Mouse (Mus musculus): ENCODE measurements at regions not wholly inside any gene's neighbourhood (a gene's known extent, or its start where the extent isn't known, plus 50 kb on each side); places are given as distances from the start of the nearest gene placed in this dataset.

DNA sequence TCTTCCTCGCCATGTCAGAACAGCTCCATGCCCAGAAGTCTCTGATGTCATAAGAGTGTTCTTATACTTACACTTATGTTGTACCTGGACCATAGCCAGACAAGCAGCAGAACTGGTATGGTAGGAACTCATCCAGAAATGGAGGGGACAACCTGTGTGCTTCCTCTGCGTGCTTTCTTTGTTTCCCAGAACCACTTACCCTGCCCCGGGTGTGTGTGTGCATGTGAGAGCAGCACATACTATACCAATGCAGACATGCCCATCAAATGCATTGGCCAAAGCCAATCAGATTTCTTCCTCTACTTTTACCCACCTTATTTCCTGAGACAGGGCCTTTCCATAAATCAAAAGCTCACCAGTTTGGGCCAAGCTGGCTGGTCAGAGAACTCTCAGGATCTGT, 99.2 kb upstream of the Cd180 start:
- ATAC-seq, result no peak

DNA sequence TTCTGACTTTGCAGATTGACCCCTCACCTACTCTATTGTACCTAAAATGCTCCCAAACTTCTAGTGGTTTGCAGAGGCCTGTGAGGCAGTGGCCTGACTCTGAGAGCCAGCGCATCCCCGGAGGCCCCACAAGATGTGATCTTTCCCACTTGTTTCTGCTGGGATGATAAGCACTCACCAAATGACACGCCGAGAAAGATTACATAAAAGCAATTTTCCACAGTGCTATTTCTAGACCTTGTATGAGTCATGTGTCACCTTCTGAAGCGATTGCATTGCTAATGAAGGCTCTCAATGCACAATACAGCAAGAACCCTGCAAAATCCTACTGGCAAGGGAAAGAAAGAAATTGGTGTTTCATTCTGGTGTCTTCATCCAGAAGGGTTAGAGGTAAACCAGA, 97.8 kb upstream of the Cd180 start:
- ATAC-seq, result no peak

DNA sequence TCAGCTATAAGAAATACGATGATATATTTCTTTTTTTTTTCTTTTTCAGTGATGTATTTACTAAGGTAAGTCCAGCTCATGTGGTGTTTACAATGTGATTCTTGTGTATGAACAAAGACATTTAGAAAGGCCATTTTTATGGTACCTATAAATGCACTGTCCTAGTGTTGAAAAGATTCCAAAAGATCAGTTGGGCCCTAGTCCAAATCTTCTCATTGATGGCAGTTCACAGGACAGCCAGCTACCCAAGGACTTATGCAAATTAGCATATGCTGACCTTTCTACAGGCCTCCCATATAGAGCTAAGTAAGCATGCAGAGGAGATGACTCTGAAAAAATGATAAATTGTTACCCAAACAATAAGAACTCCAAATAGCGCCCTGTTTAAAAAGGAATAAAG, 97.3 kb upstream of the Cd180 start:
- ATAC-seq, result no peak

DNA sequence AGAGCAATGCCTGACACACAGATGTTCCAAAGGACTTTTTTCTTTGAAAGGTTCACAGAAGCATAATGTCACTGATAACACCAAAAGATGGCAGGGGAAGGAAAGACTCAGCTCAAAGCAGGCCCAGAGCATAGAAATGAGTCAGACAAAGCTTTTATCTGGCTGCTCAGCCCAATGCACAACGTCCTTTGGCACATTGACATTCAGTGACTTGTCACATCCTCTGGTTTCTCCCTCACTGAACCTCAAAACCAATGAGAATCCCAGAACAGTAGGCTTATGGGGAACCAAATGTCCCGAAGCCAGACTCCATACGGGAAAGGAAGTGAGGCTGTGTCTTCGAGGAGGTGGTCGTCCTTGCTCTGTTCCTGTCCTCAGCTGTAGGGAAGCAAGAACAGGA, 95.2 kb upstream of the Cd180 start:
- peak; percentile 65 for ATAC-seq

DNA sequence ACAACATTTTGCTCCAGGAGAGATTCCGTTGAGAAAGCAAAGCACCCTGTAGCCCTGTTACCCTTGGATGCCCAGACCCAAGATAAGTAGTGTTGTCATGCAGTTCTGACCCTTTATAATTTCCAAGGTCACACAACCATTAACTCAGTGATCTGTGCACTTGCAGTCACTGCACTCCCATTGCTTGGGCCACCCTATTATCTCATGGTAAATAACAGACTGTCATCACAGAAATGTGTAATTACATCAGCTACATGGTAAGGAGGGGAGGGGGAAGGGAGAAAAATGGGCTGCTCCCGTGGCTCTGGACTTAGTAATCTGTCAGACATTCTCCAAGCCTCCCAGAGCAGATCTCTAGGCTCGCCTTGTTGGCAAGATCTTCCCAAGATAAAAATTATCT, 93.8 kb upstream of the Cd180 start:
- ATAC-seq, result no peak

DNA sequence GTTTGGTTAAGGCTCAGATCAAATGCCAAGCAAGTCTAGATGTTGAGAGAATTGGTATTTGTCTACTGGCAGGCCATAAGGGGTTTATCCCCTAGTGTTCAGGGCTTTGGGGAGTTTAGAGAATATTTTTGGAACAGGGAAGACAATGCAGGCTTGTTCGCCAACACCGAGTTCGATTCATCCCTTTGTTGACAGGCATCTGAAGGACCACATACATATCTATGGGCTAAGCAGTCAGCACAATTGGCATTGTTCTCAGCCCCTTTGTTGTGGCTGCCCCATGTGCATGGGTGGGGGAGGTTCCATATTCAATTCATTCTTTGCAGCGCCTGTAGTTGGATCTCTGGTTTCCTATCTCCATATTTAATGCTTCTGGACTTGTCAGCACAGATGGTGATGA, 93.3 kb upstream of the Cd180 start:
- no peak for ATAC-seq

DNA sequence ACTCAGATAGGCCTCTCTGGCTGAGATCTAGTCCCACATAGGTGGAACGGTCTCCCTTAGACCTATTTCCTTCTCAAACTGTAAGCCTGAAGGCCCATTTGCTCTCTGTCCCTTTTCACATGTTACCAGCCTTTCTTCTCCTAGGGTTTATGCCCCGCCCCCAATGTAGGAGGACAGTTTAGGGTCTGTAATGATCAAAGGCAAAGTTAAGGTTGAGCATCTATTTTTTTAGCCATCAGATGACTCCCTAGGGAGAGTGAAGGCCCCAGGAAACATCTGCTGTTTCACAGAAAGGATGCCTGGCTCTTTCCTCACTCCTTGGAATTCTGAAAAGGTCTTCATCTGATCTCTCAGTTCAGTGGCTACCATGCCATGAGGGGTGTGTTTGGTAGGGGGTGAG, 68.9 kb upstream of the Cd180 start:
- ATAC-seq, result no peak

DNA sequence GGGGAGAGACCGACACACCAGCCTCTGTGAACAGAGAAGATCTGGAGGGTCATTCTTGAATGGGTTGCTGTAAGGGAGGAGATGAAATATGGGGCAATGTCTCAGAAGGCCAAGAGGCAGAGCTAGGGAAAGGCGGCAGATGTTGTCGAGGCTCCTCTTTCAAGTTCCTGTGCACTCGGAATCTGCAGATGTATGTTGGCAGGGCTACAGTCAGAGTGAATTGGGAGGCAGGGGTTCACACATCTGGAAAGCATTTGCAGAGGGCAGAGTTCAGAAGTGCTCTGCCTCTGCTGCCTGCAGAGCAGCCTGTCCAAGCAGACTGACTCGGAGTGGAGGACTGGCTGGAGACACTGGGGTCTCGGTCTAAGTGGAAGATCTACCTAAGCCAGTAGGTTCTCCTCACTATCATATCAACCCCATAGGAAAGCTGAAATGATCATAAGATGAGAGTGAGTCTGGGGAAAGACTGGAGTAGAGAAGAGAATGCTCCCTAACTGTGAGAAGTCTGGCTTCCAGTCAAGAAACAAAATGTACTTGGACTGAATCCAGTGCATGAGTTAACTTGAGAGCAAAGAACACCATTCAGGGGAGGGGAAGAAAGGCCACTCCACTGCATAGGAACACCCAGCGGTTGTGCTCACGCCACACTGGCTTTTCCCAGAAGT, 68.1 kb upstream of the Cd180 start:
- ATAC-seq, result no peak

DNA sequence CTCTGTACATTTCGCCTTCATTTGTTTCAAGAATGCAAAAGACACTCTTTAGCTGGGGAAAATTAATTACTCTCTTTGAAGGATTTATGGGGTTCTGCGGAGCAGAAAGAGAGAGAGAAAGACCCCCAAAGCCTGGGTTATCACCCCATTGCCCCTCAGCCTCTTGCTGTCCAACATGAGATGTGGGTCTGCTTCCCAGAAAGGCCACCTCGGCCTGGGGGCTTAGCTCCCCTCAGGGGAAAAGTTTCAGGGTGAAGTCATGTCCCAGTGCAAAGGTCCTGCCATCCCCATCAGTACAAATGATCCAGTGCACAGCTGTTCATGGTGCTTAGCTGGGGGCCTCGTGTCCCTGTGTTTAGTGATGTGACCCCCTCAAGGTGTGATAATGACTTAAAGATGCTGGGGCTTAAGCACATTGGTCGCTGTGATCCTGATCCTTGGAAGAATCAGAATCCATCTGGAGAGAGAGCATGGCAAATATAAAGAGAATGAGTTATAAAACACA, 67.5 kb upstream of the Cd180 start:
- no peak for ATAC-seq

DNA sequence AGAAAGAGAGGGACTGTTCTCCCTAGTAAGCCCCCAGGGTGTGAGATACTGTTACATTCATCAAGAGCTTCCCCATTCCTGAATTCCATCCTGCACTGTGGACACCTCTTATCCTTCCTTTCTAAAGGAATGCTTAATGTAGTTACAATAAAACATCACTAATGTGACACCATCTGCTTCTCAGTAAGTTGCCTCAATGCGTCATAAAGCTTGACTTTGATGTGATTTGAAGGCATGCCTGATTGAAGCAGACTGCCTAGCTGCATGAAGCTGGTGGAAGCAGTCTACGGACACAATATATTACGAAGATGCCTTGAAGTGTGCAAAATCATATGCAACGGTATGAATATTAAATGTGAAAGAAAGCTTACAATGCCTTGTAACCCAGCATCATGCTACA, 65.6 kb upstream of the Cd180 start:
- ATAC-seq, result no peak

DNA sequence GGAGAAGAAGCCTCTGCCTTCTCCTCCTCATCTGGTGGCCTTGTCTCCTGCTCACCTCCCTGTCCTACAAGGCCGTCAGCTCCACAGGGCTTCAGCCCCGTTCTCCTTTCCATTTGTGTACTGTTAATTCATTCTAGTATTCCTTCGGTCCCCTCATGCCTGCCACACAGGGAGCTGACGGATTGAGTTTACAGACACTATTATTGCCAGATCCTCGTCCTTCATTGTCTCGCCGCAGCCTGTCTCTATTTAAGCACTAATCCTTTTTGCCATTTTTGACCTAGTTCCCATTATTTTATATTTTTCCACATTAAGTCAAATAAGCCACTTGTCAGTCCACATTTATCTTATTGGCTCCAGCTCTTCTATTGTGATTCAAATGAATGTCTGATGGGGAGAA, 64.2 kb upstream of the Cd180 start:
- no peak for ATAC-seq

DNA sequence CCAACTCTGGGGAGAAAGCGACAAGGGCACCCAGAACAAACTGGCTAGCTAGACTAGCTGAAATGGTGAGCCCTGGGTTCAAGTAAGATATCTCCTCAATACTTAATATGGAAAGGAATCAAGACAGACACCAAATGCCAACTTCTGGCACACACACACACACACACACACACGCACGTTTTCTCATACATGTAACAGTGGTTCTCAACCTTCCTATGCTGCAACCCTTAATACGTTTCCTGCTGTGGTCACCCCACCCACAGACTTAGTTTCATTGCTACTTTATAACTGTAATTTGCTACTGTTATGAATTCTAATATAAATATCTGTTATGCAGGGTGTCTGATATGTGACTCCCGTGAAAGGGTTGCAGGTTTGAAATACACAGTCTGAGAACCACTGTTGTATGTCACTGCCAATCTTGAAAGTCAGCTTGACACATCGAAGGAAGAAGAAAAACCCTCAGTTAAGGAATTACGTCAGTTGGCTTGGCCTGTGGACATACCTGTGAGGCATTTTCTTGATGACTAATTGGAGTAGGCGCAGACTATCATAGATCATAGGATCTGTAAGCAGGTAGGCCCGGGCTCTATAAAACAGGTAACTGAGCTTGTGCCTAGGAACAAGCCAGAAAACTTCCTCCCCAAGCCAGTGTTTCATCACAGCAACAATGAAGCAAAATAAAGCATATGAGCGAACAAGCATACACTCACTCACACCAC, 59.0 kb upstream of the Cd180 start:
- no peak for ATAC-seq

DNA sequence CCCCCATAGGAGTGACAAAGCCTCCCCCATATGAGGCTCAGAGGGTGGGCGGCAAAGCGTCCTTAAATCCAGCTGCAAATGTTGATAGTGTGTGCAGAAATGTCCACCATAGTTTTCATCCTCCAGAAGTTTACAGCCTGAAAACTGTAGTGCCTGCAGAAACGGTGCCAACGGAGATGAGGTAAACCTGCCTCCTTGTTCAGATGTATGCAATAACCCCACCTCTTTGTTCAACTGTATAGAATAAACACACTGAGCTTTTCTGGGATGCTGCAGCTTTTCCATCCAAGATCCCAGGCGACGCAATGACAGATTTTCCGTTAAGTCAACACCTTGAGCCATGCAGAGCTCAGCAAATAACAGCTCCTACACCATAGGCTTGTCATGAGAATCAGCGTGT, 57.3 kb upstream of the Cd180 start:
- no peak for ATAC-seq

DNA sequence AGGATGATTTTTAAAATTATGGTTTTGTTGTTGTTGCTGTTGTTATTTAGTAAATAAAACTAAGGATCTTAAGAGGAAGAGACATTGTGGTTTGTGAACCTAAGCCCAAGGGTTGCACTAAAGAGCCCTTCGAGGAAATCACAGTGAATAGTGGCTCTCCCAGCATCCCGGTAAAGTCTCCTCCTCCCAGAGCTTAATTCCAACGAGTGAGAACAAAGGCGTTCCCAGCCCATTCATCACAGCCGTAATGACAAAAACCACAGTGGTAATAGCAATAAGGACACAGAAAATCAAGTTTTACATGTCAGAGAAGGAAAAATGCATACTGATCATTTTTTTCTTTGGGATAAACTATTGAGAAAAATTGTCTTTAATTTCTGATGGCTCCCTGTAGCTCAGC, 56.3 kb upstream of the Cd180 start:
- ATAC-seq, result no peak

DNA sequence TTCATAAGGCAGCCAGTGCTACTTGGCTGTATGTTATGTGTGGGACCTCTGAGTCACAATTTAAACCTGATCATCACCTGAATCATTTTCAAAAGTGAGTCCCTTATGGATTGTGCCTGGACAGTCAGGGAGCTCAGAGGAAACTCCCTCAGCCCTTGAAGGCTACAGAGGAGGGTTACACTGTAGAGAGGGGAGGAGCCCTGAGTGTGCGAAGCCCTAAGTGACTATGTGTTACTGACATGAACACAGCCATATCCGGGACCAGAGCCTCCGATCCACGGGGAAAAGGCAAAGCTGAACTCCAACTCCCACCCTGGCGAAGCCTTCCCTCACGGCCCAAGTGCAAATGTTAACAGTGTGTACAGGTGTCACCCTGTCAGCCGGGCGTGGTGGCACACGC, 53.7 kb upstream of the Cd180 start:
- ATAC-seq, result no peak

DNA sequence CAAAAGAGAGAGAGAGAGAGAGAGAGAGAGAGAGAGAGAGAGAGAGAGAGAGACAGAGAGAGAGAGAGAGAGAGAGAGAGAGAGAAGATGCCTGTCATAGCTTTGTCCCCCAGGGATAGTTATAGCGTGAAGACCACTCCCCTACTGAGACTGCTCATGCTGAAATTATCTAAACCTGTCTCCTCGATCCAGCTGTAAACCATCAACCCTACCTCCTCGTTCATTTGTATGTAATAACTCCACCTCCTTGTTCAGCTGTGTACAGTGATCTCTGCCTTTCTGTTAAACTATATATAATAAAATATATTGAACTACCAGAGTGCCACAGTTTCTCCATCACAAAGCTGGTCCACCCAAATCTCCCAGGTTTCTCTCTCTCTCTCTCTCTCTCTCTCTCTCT, 53.2 kb upstream of the Cd180 start:
- no peak for ATAC-seq
